Mouse (Mus musculus) lung, adult 2 months (tissue): ENCODE data around the gene Fam227b.

Experiments used
- CTCF ChIP-seq: fragments of 200-500 bp; IDR thresholded peaks from 2 replicates; pipeline ENCODE4 v1.5.1; 2011; ENCODE audit warnings: mild to moderate bottlenecking, low read length, control low read depth; ENCODE audit not compliant: insufficient read depth
- POLR2A ChIP-seq: fragments of 200-500 bp; IDR thresholded peaks from 2 replicates; pipeline ENCODE4 v1.6.1; 2011; ENCODE audit warnings: low read depth, mild to moderate bottlenecking, control low read depth, low read length, borderline replicate concordance; ENCODE audit errors: extremely low read depth

DNA sequence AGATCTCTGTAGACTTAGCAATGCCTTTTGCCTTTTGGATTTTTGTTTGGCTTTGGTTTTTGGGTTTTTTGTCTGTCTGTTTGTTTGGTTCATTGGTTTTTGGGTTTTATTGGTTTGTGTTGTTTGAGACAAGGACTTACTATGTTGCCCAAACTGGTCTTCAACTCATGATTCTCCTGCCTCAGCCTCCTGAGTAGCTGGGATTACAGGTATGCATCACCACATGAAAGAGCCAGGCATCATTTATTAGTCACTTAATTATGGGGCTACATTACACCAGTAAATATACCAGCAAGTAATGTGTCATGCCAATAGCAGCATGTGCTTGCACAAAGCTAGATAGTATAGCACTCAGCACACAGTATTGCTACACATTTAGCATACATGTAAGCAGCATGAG lies 4.1 kb downstream of the Fam227b start:
- TF ChIP-seq CTCF (no peak), POLR2A (no peak)
